Mouse (Mus musculus) gastrocnemius, postnatal 10 days (tissue): Measurements from ENCODE around the gene Txndc11. TPM values are rescaled to one million over a fixed set of nuclear protein-coding genes. Genes with fewer than 3 reads are reported as not detected.

Source experiments
- DNase-seq: peaks from one replicate; pipeline ENCODE4 v3.0.0; 2021; ENCODE audit warnings: mixed read lengths
- total RNA-seq, 2 experiments: library from RNA; stranded (reverse); gene quantifications; 2 replicates each; pipeline ENCODE4 v1.2.3; 2021

Txndc11 gene
- total RNA-seq, 2 experiments from 2014 or later, result 9.3 to 14.1 TPM

DNA sequence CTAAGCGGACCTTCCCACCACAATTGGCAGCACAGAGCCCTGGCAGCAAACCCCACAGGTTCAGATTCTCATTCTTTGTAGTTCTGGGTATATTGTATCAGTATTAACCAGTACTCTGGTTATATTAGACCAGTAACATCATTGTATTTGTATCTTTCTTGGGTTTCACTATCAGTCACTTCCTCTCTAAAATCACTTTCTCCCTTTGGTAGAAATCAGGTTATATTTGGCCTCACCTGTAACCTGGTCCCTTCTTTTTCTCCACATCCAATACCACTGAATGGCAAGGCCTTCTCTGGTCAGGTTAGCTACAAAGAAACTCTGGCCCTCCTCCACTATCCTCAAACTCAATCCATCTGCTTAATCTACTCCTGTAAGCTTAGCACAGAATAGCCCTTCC lies 29.5 kb downstream of the Txndc11 start:
- no peak for DNase-seq

DNA sequence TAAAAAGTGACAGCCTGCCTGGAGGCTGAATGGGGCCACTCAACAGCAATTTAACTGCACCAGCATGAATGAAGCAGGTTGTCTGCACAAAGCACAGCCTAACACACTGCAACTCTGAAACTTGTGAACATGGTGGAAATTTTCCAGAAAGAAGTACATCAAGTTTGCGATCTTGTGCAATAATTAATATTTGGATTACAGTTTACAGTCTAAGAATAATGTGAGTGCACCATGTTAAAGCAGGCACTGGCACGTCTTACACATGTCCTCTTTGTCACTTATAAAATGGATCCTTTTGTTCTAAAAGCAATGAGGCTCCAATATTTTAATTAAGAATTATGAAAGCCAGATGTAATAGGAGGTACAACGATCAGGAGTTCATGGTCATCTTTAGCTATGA lies 37.1 kb downstream of the Txndc11 start:
- DNase-seq, result no peak

DNA sequence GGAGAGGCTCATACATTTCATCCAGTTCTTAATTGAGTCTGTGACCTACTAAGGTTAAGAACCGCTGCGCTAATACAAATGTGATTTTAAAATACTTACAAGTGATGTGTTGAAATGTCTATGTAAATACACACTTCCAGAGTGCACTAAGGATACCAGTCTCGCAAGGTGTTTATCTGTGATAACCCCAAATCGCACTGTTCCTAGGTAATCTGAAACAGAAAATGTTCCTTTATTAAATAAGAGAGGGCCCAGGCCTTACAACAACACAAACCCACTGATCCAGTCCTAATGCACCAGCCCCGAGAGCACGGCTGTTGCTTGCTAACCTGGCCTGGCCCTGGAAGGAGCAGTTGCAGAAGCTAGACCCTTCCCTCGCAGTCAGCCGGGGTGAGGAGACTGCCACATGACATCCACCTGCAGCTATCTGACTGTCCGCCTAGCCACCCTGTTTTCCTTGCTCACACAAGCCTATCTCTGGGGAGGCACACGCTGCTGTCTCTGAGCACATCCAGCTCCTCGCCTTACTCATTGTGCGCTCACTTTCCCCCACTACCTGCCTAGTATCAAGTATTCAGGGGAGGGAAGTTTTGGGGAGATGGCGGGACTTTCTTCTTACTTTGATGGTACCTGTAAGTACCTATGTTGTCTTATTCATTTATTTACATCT lies 40.6 kb downstream of the Txndc11 start:
- DNase-seq, result no peak

GRCm38 (mm10) chr16:11092523-11092922 lies 41.9 kb downstream of the Txndc11 start:
- DNase-seq, result no peak

DNA sequence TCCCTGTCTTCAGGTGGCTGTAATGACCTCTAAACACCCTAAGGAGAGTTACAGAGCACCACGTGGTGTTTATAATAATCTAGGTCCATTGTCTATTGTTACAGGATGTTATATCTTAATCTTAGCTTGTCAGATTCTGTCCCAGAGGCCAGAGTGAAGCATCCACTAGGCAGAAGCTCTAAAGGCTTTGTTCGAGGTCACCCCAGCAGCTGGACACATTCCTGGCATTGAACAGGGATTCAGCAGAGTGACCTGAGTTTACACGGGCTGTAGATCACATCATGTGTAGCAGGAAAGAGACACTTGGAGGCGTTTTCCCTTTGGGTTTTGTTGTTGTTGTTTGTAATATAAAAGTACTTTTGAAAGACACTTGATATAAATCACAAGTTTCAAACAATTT lies 42.4 kb downstream of the Txndc11 start:
- no peak for DNase-seq

- DNase-seq, result no peak
Measured at GRCm38 (mm10) chr16:11090836-11091570, 43.4 kb downstream of the Txndc11 start.

GRCm38 (mm10) chr16:11086856-11087588 lies 47.4 kb downstream of the Txndc11 start:
- no peak for DNase-seq

GRCm38 (mm10) chr16:11086299-11086698 lies 48.2 kb downstream of the Txndc11 start:
- no peak for DNase-seq

DNA sequence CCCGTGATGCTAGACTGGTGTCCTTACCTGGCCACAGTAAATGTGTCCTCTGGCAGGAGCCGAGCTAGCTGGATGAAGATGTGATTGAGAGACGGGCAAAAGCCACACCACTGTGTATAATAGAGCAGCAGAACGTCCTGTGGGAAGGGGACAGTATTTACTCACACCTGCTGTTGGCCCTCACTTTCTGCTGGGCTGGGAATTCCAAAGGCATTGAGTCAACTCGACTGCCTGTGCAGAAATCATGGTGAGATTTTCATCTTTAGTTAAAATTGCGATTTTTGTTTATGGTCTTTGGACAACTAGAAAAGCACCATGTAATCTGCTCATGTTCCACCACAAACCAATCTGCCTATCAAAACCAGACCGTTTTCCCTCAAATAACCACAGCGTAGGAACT lies 50.3 kb downstream of the Txndc11 start:
- no peak for DNase-seq

DNA sequence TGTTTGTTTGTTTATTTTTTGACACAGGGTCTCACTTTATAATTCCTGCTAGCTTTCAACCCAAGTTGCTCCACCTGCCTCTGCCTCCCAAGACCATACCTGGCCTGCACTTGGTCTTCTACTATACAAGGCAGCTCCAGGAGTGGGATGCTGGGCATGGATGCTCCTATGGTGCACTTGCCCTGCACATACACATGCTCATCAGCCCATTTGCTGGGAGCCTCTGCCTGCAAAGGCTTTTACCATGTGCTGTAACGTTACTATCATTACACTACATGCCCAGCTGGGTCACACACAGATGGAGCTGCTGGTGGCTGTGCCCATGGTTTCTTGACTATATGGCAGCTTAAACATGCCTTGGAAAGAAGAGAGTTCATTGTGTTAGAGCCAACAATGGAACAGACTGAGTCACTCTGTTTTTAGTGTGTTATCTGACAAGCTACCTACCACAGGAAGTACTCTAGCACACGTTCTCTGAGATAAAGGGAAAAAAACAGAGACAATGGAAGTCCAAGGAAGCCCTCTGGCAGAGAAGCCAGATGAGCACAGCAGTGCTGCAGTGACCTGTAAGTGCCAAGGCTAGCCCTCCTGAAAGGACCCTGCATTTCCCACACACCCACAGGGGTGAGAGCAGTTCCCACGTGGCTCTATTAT lies 56.1 kb downstream of the Txndc11 start:
- no peak for DNase-seq

DNA sequence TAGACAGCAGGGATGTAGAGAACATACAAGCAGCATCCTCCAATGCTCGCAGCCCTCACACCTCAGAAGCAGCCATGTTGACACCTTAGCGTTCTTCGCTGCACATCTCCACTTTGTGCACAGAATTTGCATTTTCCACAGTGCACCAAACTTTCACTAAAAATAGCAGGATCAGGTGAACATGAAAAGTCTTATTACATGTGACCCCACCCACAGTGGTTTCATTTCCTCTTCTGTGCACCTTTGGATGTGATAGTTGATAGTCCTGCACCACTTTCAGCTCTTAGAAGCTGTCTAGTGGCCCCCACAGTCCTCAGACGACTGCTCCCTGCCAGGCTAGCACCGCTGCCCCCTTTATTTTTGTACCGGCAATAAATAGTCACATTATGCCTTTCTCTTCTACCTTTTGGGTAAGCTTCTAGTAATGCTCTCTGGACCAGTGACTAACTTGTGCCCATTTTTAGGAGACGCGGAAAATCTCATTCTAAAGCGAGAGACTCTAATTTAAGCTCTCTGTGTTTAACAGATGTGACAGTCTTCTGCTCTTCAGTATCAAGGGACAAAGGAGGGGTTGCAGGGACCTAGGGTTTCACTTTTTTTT lies 56.7 kb downstream of the Txndc11 start:
- DNase-seq, result no peak

DNA sequence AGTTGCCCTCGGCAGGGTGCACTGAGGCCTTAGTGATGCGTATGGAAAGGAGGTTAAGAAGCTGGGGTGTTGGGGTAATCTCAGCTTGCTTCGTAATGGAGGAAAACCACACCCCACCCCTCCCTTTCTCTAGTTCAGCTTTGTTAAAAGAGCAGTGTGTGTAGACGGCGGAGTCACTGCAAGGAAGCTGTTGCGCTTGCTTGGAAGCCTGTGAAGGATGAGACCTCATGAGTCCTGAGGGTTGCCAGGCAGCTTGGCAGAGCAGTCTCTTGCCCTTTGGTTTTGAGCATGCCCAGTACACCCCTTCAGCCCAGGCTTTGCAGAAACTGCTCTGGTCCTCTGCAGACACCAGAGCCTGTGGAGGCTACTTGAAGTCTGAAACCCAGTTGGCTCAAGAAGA lies 61.4 kb downstream of the Txndc11 start:
- DNase-seq, result no peak

DNA sequence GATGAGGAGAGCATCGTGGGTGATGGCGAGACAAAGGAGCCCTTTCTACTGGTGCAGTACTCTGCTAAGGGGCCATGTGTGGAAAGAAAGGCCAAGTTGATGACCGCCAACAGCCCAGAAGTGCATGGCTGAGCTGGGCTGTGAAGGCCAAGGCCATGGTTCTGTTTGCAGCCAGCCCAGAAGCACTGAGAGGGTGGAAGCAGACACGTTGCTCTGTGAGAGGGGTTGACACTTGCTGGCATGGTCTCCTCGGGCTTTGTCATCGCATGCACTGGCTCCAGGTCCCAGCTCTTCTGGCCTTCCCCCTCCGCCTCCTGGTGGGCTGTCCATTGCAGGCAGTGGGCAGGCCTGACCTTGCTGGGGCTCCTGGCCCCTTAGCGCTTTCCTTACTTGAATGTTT lies 62.0 kb downstream of the Txndc11 start:
- no peak for DNase-seq

DNA sequence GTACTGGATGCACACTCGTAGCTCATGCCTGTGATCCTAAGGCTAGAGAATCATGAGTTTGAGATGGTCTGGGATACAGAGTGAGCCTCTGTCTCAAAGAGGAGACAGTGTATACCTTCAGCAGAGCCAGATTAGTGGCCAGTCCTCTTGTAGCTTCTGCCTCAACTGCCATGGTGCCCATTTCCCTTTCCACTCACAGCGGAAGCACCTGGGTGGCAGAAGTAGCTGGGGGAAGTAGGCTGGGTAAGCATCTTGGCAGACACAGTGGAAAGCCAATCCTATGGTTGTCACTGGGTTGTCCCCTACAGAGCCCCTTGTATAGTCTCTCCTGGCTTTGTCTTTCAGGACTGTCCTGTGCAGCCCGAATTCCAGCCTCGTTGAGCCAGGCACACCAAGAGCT lies 62.6 kb downstream of the Txndc11 start:
- no peak for DNase-seq

GRCm38 (mm10) chr16:11071176-11071575 lies 63.3 kb downstream of the Txndc11 start:
- DNase-seq, result peak; percentile 62

DNA sequence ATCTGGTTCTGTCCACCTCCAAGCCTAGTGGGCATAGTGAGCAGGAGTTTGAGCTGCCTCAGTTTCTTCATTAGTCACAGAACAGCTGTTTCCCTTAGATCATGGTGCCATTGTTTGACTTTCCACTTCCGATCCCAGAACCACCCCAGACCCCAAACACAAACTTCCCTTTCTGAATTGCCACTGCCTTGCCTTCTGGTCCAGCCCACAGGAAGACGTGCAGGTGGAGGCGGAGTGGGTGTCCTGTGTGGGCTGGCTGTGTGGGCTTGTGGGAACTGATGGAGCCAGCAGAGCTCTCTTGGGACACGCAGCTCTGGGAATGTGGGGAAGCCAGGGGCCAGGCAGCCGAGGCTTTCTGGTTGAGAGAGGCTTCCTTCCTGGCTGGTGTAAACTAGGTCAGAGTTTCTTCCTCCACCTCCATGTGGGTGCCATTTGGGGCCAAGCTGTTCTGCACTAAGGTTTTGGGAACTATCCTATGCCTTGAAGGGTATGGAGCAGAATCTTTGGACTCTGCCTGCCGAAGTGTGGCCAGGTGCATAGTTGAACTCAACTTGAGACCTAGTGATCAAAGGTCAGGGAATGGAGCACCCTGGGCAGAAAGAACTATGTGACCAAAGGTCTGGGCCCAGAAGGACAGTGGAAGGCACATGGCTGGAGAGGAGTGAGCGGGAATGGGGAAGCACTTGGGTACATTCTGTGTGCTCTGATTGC lies 64.6 kb downstream of the Txndc11 start:
- no peak for DNase-seq

DNA sequence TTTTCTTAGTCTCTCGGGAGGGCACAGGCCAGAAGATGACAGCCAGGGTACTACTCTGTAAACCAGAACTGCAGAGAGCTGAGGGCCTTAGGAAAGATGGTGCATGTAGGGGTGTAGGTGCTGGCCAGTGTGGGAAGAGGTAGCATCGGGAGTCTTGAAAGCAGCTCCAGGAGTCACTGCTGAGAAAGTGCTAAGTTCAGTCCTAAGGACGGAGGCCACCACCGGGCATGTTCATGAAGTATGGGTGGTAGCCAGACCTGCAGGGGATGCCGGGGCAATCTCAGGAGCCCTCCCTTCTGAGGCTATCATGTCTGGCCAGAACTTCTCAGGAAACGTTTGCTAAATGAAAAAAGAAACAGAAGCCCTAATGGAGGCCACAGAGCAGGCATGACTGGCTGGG lies 65.2 kb downstream of the Txndc11 start:
- no peak for DNase-seq

- no peak for DNase-seq
Measured at GRCm38 (mm10) chr16:11068666-11069065, 65.8 kb downstream of the Txndc11 start.

DNA sequence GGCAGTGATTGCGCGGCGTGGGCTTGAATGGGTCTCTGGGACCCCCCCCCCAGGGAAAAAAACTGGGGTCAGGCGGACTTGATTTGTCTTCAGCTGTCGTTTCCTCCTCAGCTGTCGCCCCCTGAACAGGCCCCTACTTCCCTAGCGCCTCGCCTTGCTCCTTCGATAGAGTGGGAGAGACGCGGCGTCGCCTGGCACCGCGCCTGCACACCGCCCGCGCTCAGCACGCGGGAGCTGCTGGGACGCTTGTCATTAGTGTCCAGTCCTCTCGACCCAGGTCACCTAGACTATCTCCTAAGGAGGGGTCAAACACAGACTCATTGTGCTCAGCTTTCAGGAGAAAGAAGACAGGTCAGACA lies 67.6 kb downstream of the Txndc11 start:
- DNase-seq, result peak; percentile 70

GRCm38 (mm10) chr16:11066029-11066832 lies 68.2 kb downstream of the Txndc11 start, which contains the start of gene Litaf:
Gene Litaf, minus strand, starts transcription at chr16:11066157.
- DNase-seq, result peak; percentile 97

DNA sequence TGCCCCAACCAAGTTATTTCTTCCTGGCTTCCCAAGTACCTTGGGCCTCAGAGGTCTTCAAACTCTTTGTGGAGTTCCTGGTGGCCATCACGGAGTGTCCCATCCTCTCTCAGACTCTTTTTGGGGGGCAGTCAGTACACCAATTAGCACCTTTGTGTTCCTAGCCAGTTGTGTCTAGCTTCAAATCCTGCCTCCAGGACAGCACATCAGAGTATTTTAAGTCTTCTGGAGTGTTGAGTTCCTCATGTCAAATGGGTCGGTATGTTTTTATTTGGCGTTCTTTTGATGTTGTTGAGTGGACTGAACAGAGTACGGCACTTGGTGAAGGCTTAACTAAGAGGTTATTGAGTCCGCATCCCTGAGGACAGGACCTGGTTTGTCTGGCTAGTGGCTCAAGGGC lies 69.0 kb downstream of the Txndc11 start:
- DNase-seq, result no peak
